Mouse (Mus musculus): Measurements from ENCODE around the gene Arl3. TPM values are rescaled to one million over a fixed set of nuclear protein-coding genes. Genes with fewer than 3 reads are reported as not detected.

Gene Arl3
- polyA plus RNA-seq, 1 experiment, result 36.9 TPM

DNA sequence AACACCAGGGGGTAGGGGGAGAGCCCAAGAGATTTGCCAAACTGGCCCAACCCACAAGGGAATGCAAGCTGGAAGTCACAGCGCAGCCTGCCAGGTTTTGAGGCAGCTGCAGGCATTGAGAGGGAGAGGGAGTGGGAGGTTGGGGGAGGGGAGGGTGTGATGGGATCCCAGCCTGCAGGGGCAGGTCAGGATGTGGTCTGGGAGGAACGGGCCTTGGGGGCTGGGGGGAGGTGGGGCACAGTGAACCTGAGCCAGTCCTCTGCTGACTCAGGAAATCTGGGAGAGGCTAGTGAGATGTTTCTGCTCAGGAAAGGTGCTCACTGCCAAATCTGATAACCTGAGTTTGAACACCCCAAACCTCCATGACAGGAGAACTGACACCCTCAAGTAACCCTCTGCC is 82.4 kb downstream of the Arl3 start:
- H3K4me1 ChIP-seq (ENCODE audit: control insufficient read depth, insufficient read depth, low read length), result peaks cover 49% of the 10 kb centered on the region
- H3K27ac ChIP-seq (ENCODE audit: insufficient read depth, low read depth, low read length), result no peak overlapping the region

GRCm38 (mm10) chr19:46489448-46489847 is 83.5 kb downstream of the Arl3 start:
- Histone ChIP-seq H3K4me3 (ENCODE audit: insufficient read depth, low read length) (no peak overlapping the region), H3K4me1 (ENCODE audit: control insufficient read depth, insufficient read depth, low read length) (peaks cover 55% of the 10 kb centered on the region), H3K27ac (ENCODE audit: insufficient read depth, low read depth, low read length) (no peak overlapping the region)
- no peak for TF ChIP-seq POLR2A (IDR thresholded peaks at IDR 0.05; ENCODE audit: borderline replicate concordance, low read depth, low read length)
- TF ChIP-seq CTCF (IDR thresholded peaks at IDR 0.05; ENCODE audit: low read depth, low read length), result no peak

More for the DNA sequence above, 82.4 kb downstream of the Arl3 start:
- TF ChIP-seq POLR2A (IDR thresholded peaks at IDR 0.05; ENCODE audit: borderline replicate concordance, low read depth, low read length), result no peak
- no peak for TF ChIP-seq CTCF (IDR thresholded peaks at IDR 0.05; ENCODE audit: low read depth, low read length)
- no peak overlapping the region for H3K4me3 ChIP-seq (ENCODE audit: insufficient read depth, low read length)

- H3K27ac ChIP-seq (ENCODE audit: insufficient read depth, low read depth, low read length), result peak overlapping the region; percentile 84
- H3K4me3 ChIP-seq (ENCODE audit: insufficient read depth, low read length), result no peak overlapping the region
- TF ChIP-seq CTCF (IDR thresholded peaks at IDR 0.05; ENCODE audit: low read depth, low read length) (no peak), POLR2A (IDR thresholded peaks at IDR 0.05; ENCODE audit: borderline replicate concordance, low read depth, low read length) (no peak)
- H3K4me1 ChIP-seq (ENCODE audit: control insufficient read depth, insufficient read depth, low read length), result peaks cover 79% of the 10 kb centered on the region
These were observed 86.3 kb downstream of the Arl3 start for GRCm38 (mm10) chr19:46486709-46487108.

- peak overlapping the region; percentile 31 for H3K27ac ChIP-seq (ENCODE audit: insufficient read depth, low read depth, low read length)
- peaks cover 79% of the 10 kb centered on the region for H3K4me1 ChIP-seq (ENCODE audit: control insufficient read depth, insufficient read depth, low read length)
- no peak overlapping the region for H3K4me3 ChIP-seq (ENCODE audit: insufficient read depth, low read length)
- no peak for TF ChIP-seq CTCF (IDR thresholded peaks at IDR 0.05; ENCODE audit: low read depth, low read length)
- no peak for TF ChIP-seq POLR2A (IDR thresholded peaks at IDR 0.05; ENCODE audit: borderline replicate concordance, low read depth, low read length)
These were observed 87.2 kb downstream of the Arl3 start for GRCm38 (mm10) chr19:46485847-46486246.

- TF ChIP-seq CTCF (IDR thresholded peaks at IDR 0.05; ENCODE audit: low read depth, low read length), result no peak
- no peak for TF ChIP-seq POLR2A (IDR thresholded peaks at IDR 0.05; ENCODE audit: borderline replicate concordance, low read depth, low read length)
- peaks cover 81% of the 10 kb centered on the region for H3K4me1 ChIP-seq (ENCODE audit: control insufficient read depth, insufficient read depth, low read length)
- H3K4me3 ChIP-seq (ENCODE audit: insufficient read depth, low read length), result peak overlapping the region; percentile 19
- H3K27ac ChIP-seq (ENCODE audit: insufficient read depth, low read depth, low read length), result peak overlapping the region; percentile 81
These were observed 88.5 kb downstream of the Arl3 start for GRCm38 (mm10) chr19:46484518-46484917.

DNA sequence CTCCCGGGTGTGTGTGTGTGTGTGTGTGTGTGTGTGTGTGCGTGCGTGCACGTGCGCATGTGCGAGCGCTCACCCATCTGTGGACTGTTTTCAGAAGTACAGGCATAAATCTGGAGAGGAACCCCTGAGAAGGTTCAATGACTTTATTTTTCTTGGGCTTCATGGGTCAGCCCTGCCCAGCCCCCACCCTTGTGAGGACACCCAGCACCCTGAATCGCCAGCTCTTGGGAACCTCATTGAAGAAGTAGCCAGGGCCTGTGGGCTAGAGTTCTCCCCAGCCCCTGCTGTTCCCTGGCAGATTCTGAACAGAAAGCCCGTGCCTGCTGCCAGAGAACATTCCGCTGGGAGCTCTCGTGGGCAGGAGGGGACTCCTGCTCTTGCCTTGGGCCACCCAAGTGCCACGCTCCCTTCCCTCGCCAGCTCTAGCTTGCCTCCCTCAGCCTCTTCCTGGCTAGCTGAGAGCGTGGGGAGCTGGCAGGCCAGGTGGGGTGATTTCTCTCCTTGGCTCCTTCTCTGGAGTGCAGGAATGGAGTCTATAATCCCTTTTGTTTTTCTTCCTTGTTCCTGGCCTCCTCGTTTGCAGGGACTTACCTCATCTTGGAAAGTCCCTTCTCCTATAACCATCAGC is 89.2 kb downstream of the Arl3 start:
- peak overlapping the region; percentile 81 for H3K27ac ChIP-seq (ENCODE audit: insufficient read depth, low read depth, low read length)
- peak overlapping the region; percentile 19 for H3K4me3 ChIP-seq (ENCODE audit: insufficient read depth, low read length)
- H3K4me1 ChIP-seq (ENCODE audit: control insufficient read depth, insufficient read depth, low read length), result peaks cover 80% of the 10 kb centered on the region
- TF ChIP-seq POLR2A (IDR thresholded peaks at IDR 0.05; ENCODE audit: borderline replicate concordance, low read depth, low read length), result no peak
- no peak for TF ChIP-seq CTCF (IDR thresholded peaks at IDR 0.05; ENCODE audit: low read depth, low read length)

- Histone ChIP-seq H3K27ac (ENCODE audit: insufficient read depth, low read depth, low read length) (peak overlapping the region; percentile 67), H3K4me1 (ENCODE audit: control insufficient read depth, insufficient read depth, low read length) (peaks cover 79% of the 10 kb centered on the region)
These were observed 90.0 kb downstream of the Arl3 start for GRCm38 (mm10) chr19:46482896-46483516.

DNA sequence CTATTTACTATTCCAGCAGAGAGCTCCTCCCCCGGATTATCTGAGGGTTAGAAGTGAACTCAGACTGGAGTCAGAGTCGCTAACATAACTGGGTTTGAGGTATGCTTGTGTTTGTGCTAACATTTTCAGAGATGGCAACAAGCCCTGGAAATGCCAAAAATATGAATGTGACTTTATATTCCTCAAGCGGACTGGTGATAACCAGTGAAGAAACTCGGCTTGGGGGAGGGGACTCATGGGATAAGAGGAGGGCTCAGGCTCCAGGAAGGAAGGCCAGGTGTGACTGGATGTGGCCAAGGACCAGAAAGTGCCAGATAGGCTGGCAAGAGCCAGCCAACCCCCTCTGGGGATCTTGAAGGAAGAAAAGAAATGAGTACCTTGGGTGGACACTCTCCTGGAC is 91.2 kb downstream of the Arl3 start:
- Histone ChIP-seq H3K27ac (ENCODE audit: insufficient read depth, low read depth, low read length) (no peak overlapping the region), H3K4me1 (ENCODE audit: control insufficient read depth, insufficient read depth, low read length) (peaks cover 79% of the 10 kb centered on the region), H3K4me3 (ENCODE audit: insufficient read depth, low read length) (no peak overlapping the region)

More at GRCm38 (mm10) chr19:46482896-46483516, 90.0 kb downstream of the Arl3 start:
- H3K4me3 ChIP-seq (ENCODE audit: insufficient read depth, low read length), result 0 out of 2 replicates have a peak overlapping the region, but pooled peaks have one; percentile 8
- TF ChIP-seq POLR2A (IDR thresholded peaks at IDR 0.05; ENCODE audit: borderline replicate concordance, low read depth, low read length), result no peak
- TF ChIP-seq CTCF (IDR thresholded peaks at IDR 0.05; ENCODE audit: low read depth, low read length), result no peak

DNA sequence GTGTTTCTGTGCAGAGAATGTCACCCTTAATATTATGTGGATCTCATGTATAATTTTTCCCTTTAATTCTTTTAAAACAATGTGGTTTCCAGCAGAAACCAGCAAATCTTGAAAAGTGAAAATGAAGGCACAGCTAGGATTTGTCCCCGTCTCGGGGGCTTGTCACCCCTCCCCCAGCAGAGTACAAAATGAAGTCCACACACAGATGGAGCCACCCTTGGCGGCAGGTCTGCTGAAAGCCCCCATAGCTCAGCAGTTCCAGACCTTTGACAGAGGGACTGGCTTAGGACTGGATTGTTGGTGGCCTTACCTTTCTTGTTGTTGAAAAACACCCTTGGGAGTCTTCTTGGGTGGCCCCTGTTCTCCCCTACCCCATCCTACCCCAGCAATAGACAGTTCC is 91.6 kb downstream of the Arl3 start:
- H3K4me3 ChIP-seq (ENCODE audit: insufficient read depth, low read length), result no peak overlapping the region
- no peak for TF ChIP-seq POLR2A (IDR thresholded peaks at IDR 0.05; ENCODE audit: borderline replicate concordance, low read depth, low read length)
- no peak for TF ChIP-seq CTCF (IDR thresholded peaks at IDR 0.05; ENCODE audit: low read depth, low read length)
- peaks cover 79% of the 10 kb centered on the region for H3K4me1 ChIP-seq (ENCODE audit: control insufficient read depth, insufficient read depth, low read length)
- H3K27ac ChIP-seq (ENCODE audit: insufficient read depth, low read depth, low read length), result no peak overlapping the region

More for the DNA sequence above, 91.2 kb downstream of the Arl3 start:
- TF ChIP-seq CTCF (IDR thresholded peaks at IDR 0.05; ENCODE audit: low read depth, low read length), result no peak
- no peak for TF ChIP-seq POLR2A (IDR thresholded peaks at IDR 0.05; ENCODE audit: borderline replicate concordance, low read depth, low read length)

Other genes with a start within 250 kb of the Arl3 start
- gene Psd, start 246.0 kb downstream of the Arl3 start, polyA plus RNA-seq (2012; ENCODE audit: insufficient read depth, insufficient read length, missing spikeins), result 0.71 TPM in 1 of 2 replicates, not detected in the other
- 6.9 and 8.9 TPM in 2 replicates for gene Fbxl15, start 245.0 kb downstream of the Arl3 start, polyA plus RNA-seq (2012; ENCODE audit: insufficient read depth, insufficient read length, missing spikeins)
- gene Cuedc2, start 234.5 kb downstream of the Arl3 start, polyA plus RNA-seq (2012; ENCODE audit: insufficient read depth, insufficient read length, missing spikeins), result 136 and 163 TPM in 2 replicates
- 23.2 and 25.5 TPM in 2 replicates for gene Mfsd13a, start 232.1 kb downstream of the Arl3 start, polyA plus RNA-seq (2012; ENCODE audit: insufficient read depth, insufficient read length, missing spikeins)
- gene 2310034G01Rik, start 222.9 kb downstream of the Arl3 start, polyA plus RNA-seq (2012; ENCODE audit: insufficient read depth, insufficient read length, missing spikeins), result 0.67 TPM in 1 of 2 replicates, not detected in the other
- gene Actr1a, start 177.4 kb downstream of the Arl3 start, polyA plus RNA-seq (2012; ENCODE audit: insufficient read depth, insufficient read length, missing spikeins), result 79.0 and 92.5 TPM in 2 replicates
- gene Sufu, start 176.3 kb downstream of the Arl3 start, polyA plus RNA-seq (2012; ENCODE audit: insufficient read depth, insufficient read length, missing spikeins), result 14.7 and 15.1 TPM in 2 replicates
- gene Trim8, start 71.5 kb downstream of the Arl3 start, polyA plus RNA-seq (2012; ENCODE audit: insufficient read depth, insufficient read length, missing spikeins), result 66.3 and 69.0 TPM in 2 replicates
- gene Sfxn2, start 167 bp upstream of the Arl3 start, polyA plus RNA-seq (2012; ENCODE audit: insufficient read depth, insufficient read length, missing spikeins), result 12.3 and 14.7 TPM in 2 replicates
- gene Wbp1l, start 25.9 kb upstream of the Arl3 start, polyA plus RNA-seq (2012; ENCODE audit: insufficient read depth, insufficient read length, missing spikeins), result 56.1 and 56.5 TPM in 2 replicates
- gene Cyp17a1, start 100.0 kb upstream of the Arl3 start, polyA plus RNA-seq (2012; ENCODE audit: insufficient read depth, insufficient read length, missing spikeins), result not detected in 2 replicates
- gene Borcs7, start 116.7 kb upstream of the Arl3 start, polyA plus RNA-seq (2012; ENCODE audit: insufficient read depth, insufficient read length, missing spikeins), result 13.7 and 15.6 TPM in 2 replicates
- gene As3mt, start 134.3 kb upstream of the Arl3 start, polyA plus RNA-seq (2012; ENCODE audit: insufficient read depth, insufficient read length, missing spikeins), result 9.8 and 10.7 TPM in 2 replicates
- 16.0 and 16.2 TPM in 2 replicates for gene Cnnm2, start 188.4 kb upstream of the Arl3 start, polyA plus RNA-seq (2012; ENCODE audit: insufficient read depth, insufficient read length, missing spikeins)